Mouse (Mus musculus) lung, adult 18-20 months (tissue): ENCODE results near the gene Reck.

ENCODE experiments used
- DNase-seq, 2 experiments: peaks; one replicate each; pipeline ENCODE4 v3.0.0; 2022; ENCODE audit warnings: mixed read lengths in 2 of 2

Reck gene

DNA sequence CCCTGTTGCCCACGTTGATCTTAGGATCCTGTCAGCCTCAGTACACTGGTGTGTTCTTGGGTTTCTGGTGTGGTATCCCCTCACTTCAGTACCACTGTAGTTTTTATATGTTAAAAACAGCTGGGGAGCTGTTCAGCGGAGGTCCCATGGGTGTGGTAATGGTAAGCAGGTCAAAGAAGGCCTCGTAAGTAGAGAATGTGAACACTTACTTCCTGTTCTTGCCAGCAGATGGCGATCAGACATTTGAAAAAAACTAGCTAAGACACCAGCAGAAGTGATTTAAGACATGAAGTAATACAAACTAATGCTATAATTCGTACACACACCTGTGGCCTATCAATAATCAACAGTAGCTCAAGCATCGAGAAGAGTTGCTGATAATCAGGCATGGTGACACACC lies 31.1 kb downstream of the Reck start:
- peak; percentile 34 to 54 for DNase-seq

DNA sequence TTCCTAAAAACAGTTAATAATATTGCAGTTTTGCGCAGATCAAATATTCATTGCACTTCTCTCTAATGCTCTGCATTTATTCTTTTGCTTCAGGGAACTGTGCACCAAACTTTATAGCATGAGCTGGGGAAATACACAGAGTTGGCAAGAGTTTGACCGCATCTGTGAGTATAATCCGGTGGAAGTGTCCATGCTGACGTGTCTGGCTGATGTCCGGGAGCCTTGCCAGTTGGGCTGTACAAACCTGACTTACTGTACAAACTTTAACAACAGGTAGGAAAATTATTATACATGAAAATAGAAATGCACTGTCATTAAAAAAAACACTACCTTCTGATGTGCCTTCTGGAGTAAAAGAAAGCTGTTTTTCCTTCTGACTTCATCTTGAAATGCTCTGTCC lies 42.9 kb downstream of the Reck start:
- DNase-seq, result no peak

GRCm38 (mm10) chr4:43920602-43921001 lies 45.3 kb downstream of the Reck start:
- no peak for DNase-seq

GRCm38 (mm10) chr4:43925125-43925524 lies 49.8 kb downstream of the Reck start:
- no peak for DNase-seq

DNA sequence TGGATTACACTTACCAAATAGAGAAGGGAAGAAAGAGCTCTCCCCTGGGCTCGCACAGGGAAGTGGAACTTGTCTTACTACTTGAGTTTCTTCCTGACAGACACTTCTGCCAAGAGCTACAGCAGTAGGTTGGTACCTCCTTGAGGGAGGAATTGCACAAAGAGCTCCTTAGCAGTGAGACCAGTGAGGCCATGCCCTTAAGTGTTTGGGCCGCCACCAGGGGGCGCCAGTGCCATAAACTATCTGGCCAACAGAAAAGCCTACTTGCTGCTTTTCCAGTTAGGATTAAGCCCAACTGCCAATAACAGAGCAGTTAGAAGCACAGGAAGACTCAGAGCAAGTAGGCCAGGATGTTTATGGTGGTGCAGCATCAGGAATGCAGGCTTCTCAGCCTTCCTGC lies 50.4 kb downstream of the Reck start:
- DNase-seq, result peak; percentile 83 to 87

- no peak for DNase-seq
Measured at GRCm38 (mm10) chr4:43927826-43928225, 52.5 kb downstream of the Reck start.

GRCm38 (mm10) chr4:43931877-43932276 lies 56.5 kb downstream of the Reck start:
- DNase-seq, result no peak

GRCm38 (mm10) chr4:43936186-43936585 lies 60.9 kb downstream of the Reck start:
- no peak for DNase-seq

DNA sequence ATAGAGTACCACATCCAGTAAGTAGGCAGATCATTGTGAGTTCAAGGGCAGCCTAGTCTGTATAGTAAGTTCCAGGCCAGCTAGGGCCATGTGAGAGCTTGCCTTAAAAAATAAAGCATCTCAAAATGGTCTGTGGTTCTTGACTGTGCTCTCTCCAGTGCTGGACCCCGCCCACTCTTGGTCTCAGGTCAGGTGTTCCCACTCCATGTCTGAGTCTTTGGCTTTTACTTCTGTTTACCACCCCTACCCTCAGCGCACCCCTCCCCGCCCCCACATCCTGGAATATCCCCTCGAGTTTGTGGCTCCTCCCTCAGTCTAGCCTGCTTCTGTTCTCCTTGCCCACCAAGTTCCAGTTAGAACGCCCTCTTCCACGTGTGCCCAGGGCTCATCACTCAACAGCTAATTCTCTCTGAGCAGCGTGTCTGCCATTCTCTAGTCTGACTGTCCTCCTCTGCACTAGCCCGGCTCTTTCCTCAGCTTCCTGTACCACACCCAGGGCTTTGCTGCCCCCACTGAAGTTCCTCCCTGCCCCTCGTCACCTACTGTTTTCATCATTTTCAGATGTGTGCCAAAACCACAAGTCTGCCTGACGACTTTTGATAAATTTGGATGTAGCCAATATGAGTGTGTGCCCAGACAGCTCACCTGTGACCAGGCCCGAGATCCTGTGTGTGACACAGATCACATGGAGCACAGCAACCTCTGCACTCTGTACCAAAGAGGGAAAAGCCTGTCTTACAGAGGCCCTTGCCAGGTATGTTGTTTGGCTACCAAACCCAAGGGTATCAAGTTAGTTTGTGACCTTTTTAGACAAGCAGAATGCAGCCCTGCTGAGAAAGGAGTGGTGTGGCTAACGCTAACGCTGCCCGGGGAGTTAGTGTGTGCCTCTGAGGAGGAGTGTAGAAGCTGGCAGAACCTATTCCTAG lies 61.7 kb downstream of the Reck start:
- DNase-seq, result peak; percentile 14 to 33

DNA sequence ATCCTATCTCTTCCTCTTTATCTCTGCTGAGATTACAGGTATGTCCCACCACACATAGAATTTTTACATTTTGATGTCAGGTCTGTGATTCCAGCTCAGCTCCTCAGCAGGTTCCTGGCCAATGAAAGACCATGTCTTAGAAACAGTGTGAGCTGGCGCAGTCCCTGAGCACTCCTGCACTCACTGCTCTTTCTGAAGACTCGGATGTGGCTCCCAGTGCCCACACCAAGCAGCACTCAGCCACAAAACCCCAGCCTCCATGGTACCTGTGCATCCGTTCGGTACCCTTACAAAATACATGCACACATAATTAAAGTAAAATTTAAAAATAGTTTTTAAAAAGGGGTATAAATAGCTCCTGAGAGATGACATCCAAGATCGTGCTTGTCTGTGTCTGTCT lies 66.0 kb downstream of the Reck start:
- no peak for DNase-seq

DNA sequence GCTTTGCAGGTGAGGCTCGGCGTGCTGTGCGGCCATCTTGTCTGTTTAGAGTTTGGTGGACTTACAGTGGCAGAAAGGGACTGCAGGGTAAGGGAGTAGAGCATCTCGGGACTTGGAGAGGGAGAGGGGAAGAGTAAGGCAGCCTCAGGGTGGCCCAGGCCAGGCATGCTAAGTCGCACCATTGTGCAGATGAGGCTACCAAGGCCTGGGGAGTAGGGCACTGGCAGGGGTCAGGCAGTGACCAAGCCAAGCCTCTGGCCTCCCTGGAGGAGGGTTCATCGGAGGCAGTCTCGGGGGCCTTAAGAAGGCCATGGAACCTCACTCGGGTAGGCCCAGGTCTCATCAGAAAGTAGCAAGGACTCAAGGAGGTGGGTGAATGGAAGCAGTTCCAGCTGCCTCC lies 67.1 kb downstream of the Reck start:
- no peak for DNase-seq

GRCm38 (mm10) chr4:43947571-43947970 lies 72.2 kb downstream of the Reck start:
- DNase-seq, result no peak

- peak; percentile 82 to 85 for DNase-seq
Measured at GRCm38 (mm10) chr4:43957292-43957845, 82.0 kb downstream of the Reck start, which contains the start of gene Glipr2. Gene Glipr2 (plus strand): TSS chr4:43957401.

DNA sequence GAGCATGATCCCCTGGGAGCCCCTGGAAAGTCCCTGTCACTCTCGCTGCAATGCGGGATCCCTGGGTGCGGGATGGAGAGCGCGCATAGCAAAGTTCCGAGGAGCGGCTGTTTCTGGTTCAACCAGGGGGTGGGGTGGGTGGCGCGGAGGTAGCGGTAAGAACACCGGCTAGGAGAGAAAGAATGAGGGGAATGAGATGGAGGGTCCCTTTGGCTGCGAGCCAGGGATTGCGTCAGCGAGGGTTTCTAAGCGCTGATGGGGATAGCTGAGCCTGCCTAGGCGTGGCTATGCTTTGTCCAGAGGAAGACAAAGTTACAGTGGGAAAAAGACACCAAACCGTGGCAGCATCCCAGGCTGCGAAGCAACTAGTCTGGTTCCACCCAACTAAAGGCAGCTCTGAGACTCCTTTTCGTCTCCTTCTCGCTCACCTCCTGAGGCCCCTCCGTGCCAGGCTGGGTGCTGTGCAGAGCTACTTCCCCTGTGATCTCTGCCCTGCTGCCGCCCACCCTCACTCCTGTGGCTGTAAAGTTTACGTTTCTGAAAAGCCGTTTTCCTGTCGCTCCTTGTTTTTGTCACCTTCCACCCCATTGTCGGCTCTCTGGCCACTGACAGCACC lies 82.6 kb downstream of the Reck start:
- DNase-seq, result no peak

DNA sequence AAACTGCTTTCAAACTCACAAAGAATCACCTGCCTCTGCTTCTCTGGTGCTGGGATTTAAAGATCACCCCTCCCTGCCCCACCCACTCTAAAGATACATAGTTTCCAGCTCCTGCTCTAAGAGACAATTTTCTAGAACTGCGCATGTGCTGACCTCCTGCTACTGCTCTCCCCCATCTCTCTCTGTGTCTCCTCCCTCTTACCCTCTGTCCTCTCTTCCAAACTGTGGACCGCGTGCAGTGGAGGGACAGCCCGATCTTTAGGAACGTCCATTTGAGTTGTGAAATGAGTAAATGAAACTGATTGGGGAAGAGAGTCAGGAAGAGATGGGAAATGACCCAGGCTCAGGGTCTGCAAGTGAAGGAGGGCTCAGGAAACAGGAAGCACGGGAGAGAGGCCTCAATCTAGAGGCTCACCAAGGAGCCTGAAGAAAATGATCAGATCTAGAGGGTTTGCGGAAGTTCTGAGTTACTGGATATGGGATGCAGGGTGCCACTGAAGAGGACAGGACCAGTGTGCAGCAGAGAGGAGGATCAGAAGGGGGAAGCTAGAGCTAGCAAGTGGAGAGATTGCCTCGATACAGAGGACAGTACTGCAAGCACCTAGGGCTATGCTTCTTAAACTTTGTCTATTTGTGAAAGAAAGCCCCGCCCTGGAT lies 84.3 kb downstream of the Reck start:
- DNase-seq, result no peak

DNA sequence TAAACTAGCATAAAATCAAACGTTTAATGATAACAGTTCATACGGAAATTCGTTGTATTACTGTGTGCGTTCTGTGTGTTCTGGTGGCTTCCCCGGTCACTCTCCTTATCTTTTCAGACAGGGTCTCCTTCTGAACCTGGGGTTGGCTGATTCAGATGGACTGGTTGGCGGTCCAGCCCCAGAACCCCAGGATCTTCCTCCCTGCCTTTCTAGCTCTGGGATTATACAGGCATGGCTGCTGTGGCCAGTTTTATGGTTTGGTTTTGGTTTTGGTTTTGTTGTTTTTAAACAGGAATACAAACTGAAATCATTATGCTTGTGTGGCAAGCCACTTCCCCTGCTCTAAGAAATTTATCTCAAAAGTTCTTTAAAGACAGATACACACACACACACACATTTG lies 84.9 kb downstream of the Reck start:
- no peak for DNase-seq

GRCm38 (mm10) chr4:43964326-43964833 lies 89.0 kb downstream of the Reck start:
- DNase-seq, result peak; percentile 45 to 76

- peak in 1 of 2 experiments; percentile 56 for DNase-seq
Measured at GRCm38 (mm10) chr4:43964951-43965684, 89.8 kb downstream of the Reck start.

- peak; percentile 73 to 80 for DNase-seq
Measured at GRCm38 (mm10) chr4:43965856-43966535, 90.7 kb downstream of the Reck start.

- peak; percentile 70 to 71 for DNase-seq
Measured at GRCm38 (mm10) chr4:43968650-43969049, 93.3 kb downstream of the Reck start.

DNA sequence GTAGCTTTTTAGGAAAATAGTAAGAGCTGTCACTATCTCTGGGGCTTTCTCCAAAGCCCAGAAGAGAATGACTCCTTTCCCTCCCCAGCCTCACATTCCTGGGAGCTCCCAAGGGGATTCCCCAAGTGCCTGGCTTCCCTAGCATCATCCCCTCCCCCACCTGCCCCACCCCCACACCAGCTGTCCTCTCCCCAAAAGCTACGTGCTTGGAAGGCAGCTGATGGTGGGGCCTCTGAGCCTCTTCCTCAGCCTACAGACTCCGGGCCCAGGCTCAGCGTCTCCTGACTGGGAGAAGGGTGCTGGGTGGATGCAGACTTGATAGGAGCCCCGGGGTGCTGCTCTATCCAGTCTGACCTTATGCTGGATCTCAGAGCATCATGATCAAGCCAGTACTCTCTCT lies 94.0 kb downstream of the Reck start:
- DNase-seq, result no peak
